Mouse (Mus musculus) bone marrow, adult 2 months (tissue): ENCODE measurements around the gene Smg7. TPM values are rescaled to one million over a fixed set of nuclear protein-coding genes. Genes with fewer than 3 reads are reported as not detected.
"Not testable (repeated sequence)": the region's sequence is repeated elsewhere in the genome, so short reads cannot be mapped to it uniquely, and the experiment has no call there.

ENCODE experiments used
- H3K27ac ChIP-seq: fragments of 200-500 bp; 2 replicates; pipeline ENCODE4 v1.5.1; 2012; ENCODE audit warnings: low read depth, mild to moderate bottlenecking, control low read depth, inconsistent platforms, low read length; ENCODE audit not compliant: control insufficient read depth, poor library complexity, insufficient read depth
- H3K4me1 ChIP-seq: fragments of 200-500 bp; 2 replicates; pipeline ENCODE4 v1.6.1; 2011; ENCODE audit warnings: low read length; ENCODE audit not compliant: control insufficient read depth, insufficient read depth
- H3K4me3 ChIP-seq: fragments of 200-500 bp; replicated peaks from 2 replicates; pipeline ENCODE3; 2011; ENCODE audit warnings: mild to moderate bottlenecking, low read depth, low read length, control low read depth; ENCODE audit not compliant: control insufficient read depth
- CTCF ChIP-seq: fragments of 200-500 bp; IDR thresholded peaks from 2 replicates; pipeline ENCODE4 v1.5.1; 2011; ENCODE audit warnings: low read length, control low read depth; ENCODE audit not compliant: control insufficient read depth, insufficient read depth
- POLR2A ChIP-seq: fragments of 200-500 bp; IDR thresholded peaks from 2 replicates; pipeline ENCODE4 v1.6.1; 2011; ENCODE audit warnings: low read depth, mild to moderate bottlenecking, control low read depth, low read length, borderline replicate concordance; ENCODE audit not compliant: control insufficient read depth
- WGBS: fragments of 180-500 bp; shearing (Covaris S2); methylation state at CpG from one replicate; pipeline ENCODE4 v1.1.7; 2018; 5-methylcytosine and 5-hydroxymethylcytosine counted together
- polyA plus RNA-seq: library from polyadenylated mRNA; stranded (reverse); fragments of >200 nt; gene quantifications from 2 replicates; pipeline ENCODE4 v1.2.4, GENCODE M21; 2011; ENCODE audit warnings: low replicate concordance; ENCODE audit not compliant: missing spikeins, insufficient read depth, insufficient read length

Smg7 gene
- polyA plus RNA-seq, 1 experiment: 41.0 TPM

GRCm38 (mm10) chr1:152915766-152916165 lies 13.3 kb upstream of the Smg7 start:
- no peak overlapping the region for H3K27ac ChIP-seq
- no peak overlapping the region for H3K4me3 ChIP-seq
- WGBS: 82% methylated on average over 5 of the region's 5 CpGs
- no peaks in the 10 kb centered on the region for H3K4me1 ChIP-seq
- no peak for TF ChIP-seq POLR2A
- TF ChIP-seq CTCF: no peak

- H3K4me3 ChIP-seq: no peak overlapping the region
- no peak for TF ChIP-seq POLR2A
- no peak for TF ChIP-seq CTCF
- H3K4me1 ChIP-seq: no peaks in the 10 kb centered on the region
- WGBS: 76% methylated on average over 6 of the region's 6 CpGs
- H3K27ac ChIP-seq: no peak overlapping the region
Measured at GRCm38 (mm10) chr1:152913483-152914460, 11.3 kb upstream of the Smg7 start.

GRCm38 (mm10) chr1:152904469-152904868 lies 2.0 kb upstream of the Smg7 start:
- Histone ChIP-seq H3K4me1 (no peaks in the 10 kb centered on the region; the same call in 1 of the 2 replicates), H3K27ac (no peak overlapping the region), H3K4me3 (peak overlapping the region; percentile 62)
- TF ChIP-seq CTCF: peak; percentile 77; the same call in 1 of the 2 replicates
- peak; percentile 51; the same call in 1 of the 2 replicates for TF ChIP-seq POLR2A
- under 1% methylated on average over 14 of the region's 14 CpGs for WGBS

- under 1% methylated on average over 36 of the region's 36 CpGs for WGBS
- TF ChIP-seq CTCF: no peak
- no peak for TF ChIP-seq POLR2A
- Histone ChIP-seq H3K4me3 (peak overlapping the region; percentile 87), H3K27ac (peak overlapping the region; percentile 100), H3K4me1 (no peaks in the 10 kb centered on the region; the same call in 1 of the 2 replicates)
Measured at GRCm38 (mm10) chr1:152903591-152904135, 1.2 kb upstream of the Smg7 start.

- H3K4me1 ChIP-seq: no peaks in the 10 kb centered on the region; the same call in 1 of the 2 replicates
- under 1% methylated on average over 59 of the region's 69 CpGs for WGBS
Measured at GRCm38 (mm10) chr1:152902665-152903516, 445 bp upstream of the Smg7 start.

GRCm38 (mm10) chr1:152901419-152901764 lies 1.1 kb downstream of the Smg7 start:
- Histone ChIP-seq H3K4me3 (peak overlapping the region; percentile 93), H3K27ac (no peak overlapping the region), H3K4me1 (no peaks in the 10 kb centered on the region; the same call in 1 of the 2 replicates)
- no peak for TF ChIP-seq POLR2A
- TF ChIP-seq CTCF: no peak
- WGBS: 1% methylated on average over 6 of the region's 6 CpGs

More at GRCm38 (mm10) chr1:152902665-152903516, 445 bp upstream of the Smg7 start:
- TF ChIP-seq POLR2A (peak; percentile 62; the same call in 1 of the 2 replicates), CTCF (no peak)
- peak overlapping the region; percentile 100 for H3K27ac ChIP-seq
- H3K4me3 ChIP-seq: peak overlapping the region; percentile 93

DNA sequence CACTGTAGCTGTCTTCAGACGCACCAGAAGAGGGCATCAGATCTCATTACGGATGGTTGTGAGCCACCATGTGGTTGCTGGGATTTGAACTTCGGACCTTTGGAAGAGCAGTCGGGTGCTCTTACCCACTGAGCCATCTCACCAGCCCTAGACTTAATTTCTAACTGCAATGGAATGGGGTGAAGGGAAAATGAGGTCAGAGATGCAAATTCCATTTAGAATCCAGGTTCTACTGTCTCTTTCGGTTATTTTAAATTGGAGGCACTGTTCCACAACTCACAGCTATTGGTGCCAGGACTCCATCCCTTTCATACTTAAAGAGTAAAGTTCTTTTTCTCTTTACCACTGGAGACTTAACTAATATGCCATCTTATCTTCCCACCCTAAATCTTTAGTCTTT lies 14.4 kb downstream of the Smg7 start:
- WGBS: 97% methylated on average over 3 of the region's 5 CpGs
- not testable (repeated sequence) for H3K4me1 ChIP-seq, H3K4me3 ChIP-seq, H3K27ac ChIP-seq

DNA sequence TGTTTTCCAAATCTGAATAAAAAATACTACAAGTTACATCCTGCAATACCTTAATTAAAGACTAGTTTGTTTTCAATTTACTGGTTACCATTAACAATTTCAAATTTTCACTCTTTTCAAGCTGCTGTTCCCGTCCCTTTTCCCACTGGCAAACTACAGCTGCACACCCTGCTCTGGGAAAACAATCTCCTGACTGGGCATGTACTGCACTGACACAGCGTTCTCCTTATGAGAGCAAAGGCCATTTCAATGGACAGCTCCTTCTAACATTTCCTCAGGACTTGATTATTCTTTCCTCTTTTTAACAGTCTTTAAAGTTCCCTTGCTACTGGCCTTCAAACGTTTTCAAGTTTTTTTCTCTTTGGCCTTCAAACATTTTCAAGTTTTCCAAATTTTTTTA lies 31.4 kb downstream of the Smg7 start:
- Histone ChIP-seq H3K4me1 (no peaks in the 10 kb centered on the region), H3K4me3 (no peak overlapping the region), H3K27ac (no peak overlapping the region)
- TF ChIP-seq CTCF: no peak
- no peak for TF ChIP-seq POLR2A
- WGBS: 77% methylated on average over 3 of the region's 3 CpGs
